Mouse (Mus musculus) intestine, embryonic 16.5 days (tissue): ENCODE data around the gene Pes1. TPM values are rescaled to one million over a fixed set of nuclear protein-coding genes. Genes with fewer than 3 reads are reported as not detected.

ENCODE experiments used
- ATAC-seq: fragments of 200-750 bp; cut with Nextera tagmentation; 2 replicates; pipeline ENCODE4 v1.8.0; 2017; ENCODE audit warnings: moderate TSS enrichment, moderate library complexity
- H3K27ac ChIP-seq: fragments of 300-500 bp; sonication (generic); 2 replicates; pipeline ENCODE4 v1.5.1; 2014; ENCODE audit warnings: mild to moderate bottlenecking, low read length
- H3K27me3 ChIP-seq: fragments of 300-500 bp; sonication (generic); replicated peaks from 2 replicates; pipeline ENCODE4 v1.6.1; 2014; ENCODE audit warnings: low read length, control low read depth, mixed read lengths; ENCODE audit not compliant: control insufficient read depth, insufficient read depth
- H3K36me3 ChIP-seq: fragments of 300-500 bp; sonication (generic); 2 replicates; pipeline ENCODE4 v1.6.1; 2014; ENCODE audit warnings: low read length, control low read depth; ENCODE audit not compliant: control insufficient read depth, insufficient read depth
- H3K4me1 ChIP-seq: fragments of 300-500 bp; sonication (generic); 2 replicates; pipeline ENCODE4 v1.6.1; 2014; ENCODE audit warnings: low read length, control low read depth, mixed read lengths; ENCODE audit not compliant: control insufficient read depth, insufficient read depth
- H3K4me2 ChIP-seq: fragments of 300-500 bp; sonication (generic); 2 replicates; pipeline ENCODE4 v1.6.1; 2014; ENCODE audit warnings: low read depth, low read length, control low read depth
- H3K4me3 ChIP-seq: fragments of 300-500 bp; sonication (generic); 2 replicates; pipeline ENCODE4 v1.5.1; 2014; ENCODE audit warnings: mild to moderate bottlenecking, low read length
- H3K9ac ChIP-seq: fragments of 300-500 bp; sonication (generic); 2 replicates; pipeline ENCODE4 v1.6.1; 2014; ENCODE audit warnings: low read depth, low read length
- H3K9me3 ChIP-seq: fragments of 300-500 bp; sonication (generic); 2 replicates; pipeline ENCODE4 v1.6.1; 2016; ENCODE audit warnings: low read length, control low read depth; ENCODE audit not compliant: control insufficient read depth
- WGBS: fragments of 180-500 bp; shearing (Covaris S2); extraction: QIAGEN DNeasy Blood & Tissue Kit; methylation state at CpG from one replicate; pipeline ENCODE4 v1.1.7; 2014; 5-methylcytosine and 5-hydroxymethylcytosine counted together
- polyA plus RNA-seq: library from polyadenylated mRNA; unstranded; fragments of >200 nt; fragmentation: Nextera tagmentation; extraction: Ambion mirVana; gene quantifications from 2 replicates; pipeline ENCODE4 v1.2.1, GENCODE M21; 2015

Gene Pes1
- 73.3 and 79.4 TPM in 2 replicates for polyA plus RNA-seq

DNA sequence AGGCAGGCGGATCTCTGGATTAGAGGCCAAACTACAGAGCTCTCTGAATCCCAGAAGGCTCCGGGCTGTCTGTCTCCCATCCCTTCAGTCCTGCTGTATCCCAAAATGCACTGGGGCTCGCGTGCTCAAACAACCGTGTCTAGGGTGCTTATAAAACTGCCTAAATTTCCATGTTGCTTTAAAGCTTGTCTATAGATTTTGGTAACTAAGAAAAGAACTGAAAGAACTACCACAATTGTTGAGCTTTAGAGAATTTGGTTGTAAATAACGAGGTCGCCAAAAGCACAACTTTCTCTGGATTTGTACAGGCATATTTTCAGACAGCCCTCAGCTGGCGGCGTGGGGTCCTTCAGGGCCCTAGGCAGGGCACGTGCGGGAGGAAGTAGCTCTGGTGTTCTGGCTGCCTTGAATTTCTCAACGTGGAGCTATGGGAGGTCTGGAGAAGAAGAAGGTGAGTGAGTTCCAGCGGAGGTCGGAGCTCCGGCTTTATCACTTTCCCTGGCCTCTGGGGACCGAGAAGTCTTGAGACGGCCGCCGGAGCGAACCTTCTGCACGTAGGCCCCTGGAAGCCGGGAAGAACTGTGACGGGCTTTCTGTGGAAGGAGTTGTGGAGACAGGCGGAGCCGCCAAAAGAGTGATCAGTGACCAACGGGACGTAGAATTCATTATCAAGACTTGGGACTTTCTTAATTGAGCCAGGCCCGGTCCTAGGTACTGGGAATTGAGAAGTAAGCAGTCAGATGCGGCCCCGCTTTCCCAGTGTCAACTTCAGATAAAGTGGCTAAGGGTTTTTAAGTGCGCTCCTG lies at the start of gene Pes1:
Pes1 (plus strand) TSS at position 366 of the 806 bp plus-strand sequence.
- ATAC-seq: peak; percentile 95
- no peaks in the 10 kb centered on the region for H3K4me1 ChIP-seq
- H3K9me3 ChIP-seq: no peaks in the 10 kb centered on the region
- peak within 1 kb of the TSS; percentile 61 for H3K27ac ChIP-seq
- H3K4me3 ChIP-seq: peak within 1 kb of the TSS; percentile 87
- H3K27me3 ChIP-seq: no peaks in the 10 kb centered on the region
- under 1% methylated on average over 31 of the region's 31 CpGs for WGBS
- peak within 1 kb of the TSS; percentile 68 for H3K4me2 ChIP-seq
- H3K36me3 ChIP-seq: peaks cover 4% of the 10 kb centered on the region; the same call in 1 of the 2 replicates
- peak within 1 kb of the TSS; percentile 85 for H3K9ac ChIP-seq

DNA sequence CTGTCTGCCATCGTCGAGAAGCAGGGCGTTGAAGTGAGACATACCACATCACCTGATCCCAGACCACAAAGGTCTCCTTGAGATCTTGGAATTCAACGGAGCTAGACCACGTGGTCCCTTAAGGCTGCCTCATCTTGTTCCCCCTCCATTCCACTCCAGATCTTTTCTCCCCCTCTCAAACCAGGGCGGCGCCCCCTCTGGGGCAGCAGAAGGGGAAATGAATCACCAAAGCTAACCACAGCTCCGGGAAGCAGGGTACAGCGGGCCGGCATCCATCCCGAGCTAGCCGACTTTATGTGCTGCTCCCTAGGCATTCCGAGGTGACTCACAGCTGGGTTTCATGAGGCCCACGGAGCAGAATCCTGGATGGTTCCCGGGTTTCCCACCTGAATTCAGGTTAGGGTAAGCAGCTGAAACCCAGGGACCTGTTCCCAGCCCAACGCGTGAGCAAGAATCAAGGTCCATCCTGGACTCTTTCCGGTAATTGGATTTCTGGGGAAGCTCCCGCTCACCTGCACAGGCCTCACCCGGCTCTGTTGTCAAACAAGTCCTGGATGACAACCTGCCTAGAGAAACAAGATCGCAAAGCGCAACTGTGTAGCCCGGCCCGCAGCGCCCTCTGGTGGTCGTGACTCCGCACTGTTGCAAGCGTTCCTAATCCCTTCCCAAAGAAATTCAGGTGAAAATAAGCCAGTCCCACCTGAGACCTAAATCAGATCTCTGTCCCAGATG lies 49.5 kb upstream of the Pes1 start, which contains the start of gene Slc35e4:
Slc35e4 (minus strand) TSS at position 556 of the 732 bp plus-strand sequence.
- no peaks in the 10 kb centered on the region for H3K36me3 ChIP-seq
- peak within 1 kb of the TSS; percentile 59 for H3K4me3 ChIP-seq
- H3K27ac ChIP-seq: peak within 1 kb of the TSS; percentile 30
- ATAC-seq: peak; percentile 71
- H3K4me1 ChIP-seq: peaks cover 13% of the 10 kb centered on the region
- H3K27me3 ChIP-seq: peaks cover 4% of the 10 kb centered on the region; the same call in 1 of the 2 replicates
- no peaks in the 10 kb centered on the region for H3K9me3 ChIP-seq
- H3K9ac ChIP-seq: peak within 1 kb of the TSS; percentile 67
- H3K4me2 ChIP-seq: peak within 1 kb of the TSS; percentile 89
- under 1% methylated on average over 28 of the region's 28 CpGs for WGBS

DNA sequence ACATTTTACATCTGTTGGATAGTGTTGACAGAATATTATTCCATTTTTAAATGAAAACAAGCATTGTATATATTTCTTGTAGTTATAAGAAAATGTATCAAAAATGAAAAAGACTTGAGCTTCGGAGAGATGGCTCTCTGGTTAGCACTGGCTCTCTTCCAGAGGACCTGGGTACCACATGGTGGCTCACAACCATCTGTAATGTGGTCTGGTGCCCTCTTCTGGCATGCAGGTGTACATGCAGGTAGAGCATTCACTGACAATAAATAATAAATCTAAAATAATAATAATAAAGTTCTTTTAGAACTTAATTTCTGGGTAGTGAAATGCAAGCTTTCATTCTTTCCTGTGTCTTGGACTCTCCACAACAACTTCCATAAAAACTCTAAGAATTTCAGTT lies 45.0 kb upstream of the Pes1 start:
- no peak overlapping the region for H3K4me3 ChIP-seq
- no peaks in the 10 kb centered on the region for H3K4me1 ChIP-seq
- no peak overlapping the region for H3K4me2 ChIP-seq
- ATAC-seq: no peak
- no peaks in the 10 kb centered on the region for H3K9me3 ChIP-seq
- 64% methylated on average over 1 of the region's 1 CpGs for WGBS
- H3K27me3 ChIP-seq: no peaks in the 10 kb centered on the region
- no peak overlapping the region for H3K27ac ChIP-seq
- H3K36me3 ChIP-seq: no peaks in the 10 kb centered on the region
- no peak overlapping the region for H3K9ac ChIP-seq

- Histone ChIP-seq H3K27me3 (no peaks in the 10 kb centered on the region), H3K4me1 (no peaks in the 10 kb centered on the region), H3K36me3 (no peaks in the 10 kb centered on the region), H3K27ac (no peak overlapping the region), H3K4me3 (no peak overlapping the region), H3K9me3 (no peaks in the 10 kb centered on the region), H3K4me2 (no peak overlapping the region), H3K9ac (no peak overlapping the region)
- ATAC-seq: no peak
- whole genome bisulfite sequencing: 82% methylated on average over 7 of the region's 7 CpGs
These were observed 43.3 kb upstream of the Pes1 start for GRCm38 (mm10) chr11:3920476-3920875.

- Histone ChIP-seq H3K4me1 (no peaks in the 10 kb centered on the region), H3K27me3 (no peaks in the 10 kb centered on the region), H3K9ac (no peak overlapping the region), H3K4me3 (no peak overlapping the region), H3K9me3 (no peaks in the 10 kb centered on the region), H3K4me2 (no peak overlapping the region), H3K27ac (no peak overlapping the region), H3K36me3 (no peaks in the 10 kb centered on the region)
- ATAC-seq: peak; percentile 48; the same call in 1 of the 2 replicates
- WGBS: 41% methylated on average over 8 of the region's 8 CpGs
These were observed 42.4 kb upstream of the Pes1 start for GRCm38 (mm10) chr11:3921281-3921850.

DNA sequence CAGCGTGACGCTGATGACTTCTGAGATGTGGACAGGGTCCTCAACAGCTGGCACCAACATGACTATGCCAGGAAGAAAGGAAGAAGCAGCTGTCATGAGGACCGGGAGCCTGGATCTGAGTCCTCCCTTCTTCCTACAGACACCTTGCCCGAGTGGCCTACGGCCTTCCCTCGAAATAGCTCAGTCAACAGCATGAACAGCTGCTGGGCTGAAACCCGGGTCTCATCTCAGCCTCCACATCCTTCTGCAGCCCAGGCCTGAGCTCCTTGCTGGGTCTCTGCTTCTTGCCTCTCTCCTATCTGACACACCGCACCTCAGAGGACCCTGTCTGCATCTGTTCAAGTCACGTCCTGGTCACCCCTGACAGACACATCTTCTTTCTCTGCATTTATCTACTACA lies 41.7 kb upstream of the Pes1 start:
- Histone ChIP-seq H3K36me3 (no peaks in the 10 kb centered on the region), H3K27me3 (no peaks in the 10 kb centered on the region), H3K4me2 (no peak overlapping the region), H3K4me1 (no peaks in the 10 kb centered on the region), H3K27ac (no peak overlapping the region), H3K4me3 (no peak overlapping the region), H3K9ac (no peak overlapping the region), H3K9me3 (no peaks in the 10 kb centered on the region)
- 90% methylated on average over 9 of the region's 9 CpGs for WGBS
- no peak for ATAC-seq

GRCm38 (mm10) chr11:3922731-3923130 lies 41.0 kb upstream of the Pes1 start:
- Histone ChIP-seq H3K9me3 (no peaks in the 10 kb centered on the region), H3K9ac (no peak overlapping the region), H3K4me3 (no peak overlapping the region), H3K27me3 (no peaks in the 10 kb centered on the region), H3K4me2 (no peak overlapping the region), H3K27ac (no peak overlapping the region), H3K36me3 (no peaks in the 10 kb centered on the region), H3K4me1 (no peaks in the 10 kb centered on the region)
- WGBS: 95% methylated on average over 6 of the region's 6 CpGs
- ATAC-seq: no peak

DNA sequence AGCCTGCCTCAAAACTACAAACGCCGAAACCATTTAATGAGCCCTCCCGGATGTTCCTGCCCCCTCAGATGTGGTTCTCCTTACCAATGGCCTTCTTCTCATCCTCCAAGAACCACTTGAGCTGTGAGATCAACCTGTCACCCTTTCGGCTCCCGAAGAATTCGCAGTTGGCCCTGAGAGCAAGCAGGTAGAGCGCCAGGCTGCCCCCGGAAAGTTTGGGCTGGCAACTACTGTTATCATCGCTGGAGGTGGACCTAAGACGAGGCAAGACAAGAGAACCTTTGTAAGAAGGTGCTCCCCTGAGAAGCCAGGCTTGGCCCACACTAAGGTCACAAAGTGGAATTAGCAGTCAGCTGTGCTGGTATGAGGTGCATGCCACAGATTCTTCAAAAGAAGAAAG lies 37.9 kb upstream of the Pes1 start:
- H3K27me3 ChIP-seq: no peaks in the 10 kb centered on the region
- no peaks in the 10 kb centered on the region for H3K9me3 ChIP-seq
- H3K9ac ChIP-seq: no peak overlapping the region
- H3K4me3 ChIP-seq: no peak overlapping the region
- ATAC-seq: no peak
- peaks cover under 1% of the 10 kb centered on the region; the same call in 1 of the 2 replicates for H3K4me1 ChIP-seq
- H3K4me2 ChIP-seq: no peak overlapping the region
- H3K36me3 ChIP-seq: no peaks in the 10 kb centered on the region
- 92% methylated on average over 10 of the region's 10 CpGs for WGBS
- no peak overlapping the region for H3K27ac ChIP-seq

DNA sequence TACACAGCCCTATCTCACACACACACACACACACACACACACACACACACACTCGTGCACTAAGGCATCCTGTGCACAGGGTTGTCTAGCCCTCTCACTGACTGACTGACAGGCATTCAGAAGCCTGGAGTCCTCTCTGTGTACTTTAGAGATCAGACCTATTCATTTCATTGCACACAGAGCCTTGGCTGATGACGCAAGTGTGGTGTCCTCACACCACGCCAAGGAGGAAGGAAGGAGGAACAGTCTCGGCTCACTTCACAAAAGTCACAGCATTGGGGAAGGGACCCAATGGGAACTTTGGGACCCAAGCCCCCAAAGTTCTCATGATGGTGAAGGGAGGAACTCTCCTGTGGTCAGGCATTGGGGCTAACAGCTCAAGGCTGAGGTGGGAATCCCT lies 33.8 kb upstream of the Pes1 start:
- H3K4me2 ChIP-seq: no peak overlapping the region
- WGBS: 71% methylated on average over 4 of the region's 4 CpGs
- no peaks in the 10 kb centered on the region for H3K27me3 ChIP-seq
- ATAC-seq: no peak
- H3K9ac ChIP-seq: no peak overlapping the region
- H3K9me3 ChIP-seq: no peaks in the 10 kb centered on the region
- H3K4me3 ChIP-seq: no peak overlapping the region
- H3K27ac ChIP-seq: no peak overlapping the region
- peaks cover 10% of the 10 kb centered on the region for H3K4me1 ChIP-seq
- no peaks in the 10 kb centered on the region for H3K36me3 ChIP-seq
